Mouse (Mus musculus): ENCODE data around the gene Nup188. TPM values are rescaled to one million over a fixed set of nuclear protein-coding genes. Genes with fewer than 3 reads are reported as not detected.

Nup188 gene
- polyA plus RNA-seq, 1 experiment from 2014 or later: 34.4 TPM

DNA sequence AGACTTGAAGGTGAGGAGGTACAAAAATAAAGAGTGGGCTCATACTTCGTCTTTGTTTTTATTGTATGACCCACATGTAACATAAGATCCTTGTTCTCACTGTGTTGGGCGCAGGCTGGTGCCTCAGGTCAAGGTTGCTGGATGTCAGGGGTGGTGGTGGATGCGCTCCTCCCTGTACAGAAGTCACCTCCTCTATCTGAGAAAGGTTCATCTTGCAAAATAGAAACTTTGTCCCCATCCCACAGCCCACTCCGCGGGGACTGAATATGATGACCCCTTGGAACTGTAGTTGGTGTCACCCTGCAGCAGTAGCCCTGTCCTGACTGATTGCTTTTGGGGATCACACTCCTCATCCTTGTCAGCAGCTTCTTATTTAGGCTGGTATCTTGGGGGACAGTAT is 39.2 kb upstream of the Nup188 start:
- Histone ChIP-seq H3K27ac (ENCODE audit: poor library complexity, severe bottlenecking) (no peak overlapping the region), H3K36me3 (peaks cover 78% of the 10 kb centered on the region), H3K27me3 (replicated peaks) (no peaks in the 10 kb centered on the region), H3K4me2 (no peak overlapping the region), H3K4me3 (no peak overlapping the region), H3K9ac (0 out of 2 replicates have a peak overlapping the region, but pooled peaks have one; percentile 9), H3K4me1 (replicated peaks) (peaks cover 37% of the 10 kb centered on the region), H3K9me3 (replicated peaks) (no peaks in the 10 kb centered on the region)
- no peak for ATAC-seq (ENCODE audit: insufficient number of reproducible peaks, low FRiP score)
- WGBS: 89% methylated on average over 5 of the region's 5 CpGs

DNA sequence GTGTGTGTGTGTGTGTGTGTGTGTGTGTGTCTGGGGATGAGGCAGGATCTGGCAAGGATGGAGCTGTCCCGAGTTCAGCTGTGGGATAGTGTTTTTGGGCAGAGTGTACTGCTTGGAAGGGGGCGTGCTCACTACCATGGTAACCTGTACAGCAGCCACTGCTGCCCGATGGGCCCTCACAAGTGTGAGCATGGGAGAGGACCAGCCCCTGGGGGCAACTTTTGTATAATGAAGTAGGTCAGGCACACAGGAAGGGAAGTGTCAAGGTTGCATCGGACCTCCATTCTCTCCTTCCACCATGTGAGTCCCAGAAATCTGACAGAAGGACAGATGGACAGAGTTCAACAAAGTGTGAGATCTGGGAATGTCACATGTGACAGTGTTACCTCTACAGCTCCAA is 38.5 kb upstream of the Nup188 start:
- peaks cover 74% of the 10 kb centered on the region for H3K36me3 ChIP-seq
- H3K4me3 ChIP-seq: no peak overlapping the region
- H3K9ac ChIP-seq: 0 out of 2 replicates have a peak overlapping the region, but pooled peaks have one; percentile 16
- H3K9me3 ChIP-seq (replicated peaks): no peaks in the 10 kb centered on the region
- H3K27me3 ChIP-seq (replicated peaks): no peaks in the 10 kb centered on the region
- no peak overlapping the region for H3K27ac ChIP-seq (ENCODE audit: poor library complexity, severe bottlenecking)
- 79% methylated on average over 4 of the region's 4 CpGs for WGBS
- ATAC-seq (ENCODE audit: insufficient number of reproducible peaks, low FRiP score): no peak
- H3K4me1 ChIP-seq (replicated peaks): peaks cover 37% of the 10 kb centered on the region
- H3K4me2 ChIP-seq: no peak overlapping the region

- no peak overlapping the region for H3K9ac ChIP-seq
- H3K27ac ChIP-seq (ENCODE audit: poor library complexity, severe bottlenecking): no peak overlapping the region
- H3K4me2 ChIP-seq: no peak overlapping the region
- no peaks in the 10 kb centered on the region for H3K9me3 ChIP-seq (replicated peaks)
- H3K27me3 ChIP-seq (replicated peaks): no peaks in the 10 kb centered on the region
- H3K36me3 ChIP-seq: peaks cover 71% of the 10 kb centered on the region
- no peak for ATAC-seq (ENCODE audit: insufficient number of reproducible peaks, low FRiP score)
- H3K4me1 ChIP-seq (replicated peaks): peaks cover 34% of the 10 kb centered on the region
- 94% methylated on average over 3 of the region's 3 CpGs for WGBS
- no peak overlapping the region for H3K4me3 ChIP-seq
Measured at GRCm38 (mm10) chr2:30249182-30249581, 37.0 kb upstream of the Nup188 start.

DNA sequence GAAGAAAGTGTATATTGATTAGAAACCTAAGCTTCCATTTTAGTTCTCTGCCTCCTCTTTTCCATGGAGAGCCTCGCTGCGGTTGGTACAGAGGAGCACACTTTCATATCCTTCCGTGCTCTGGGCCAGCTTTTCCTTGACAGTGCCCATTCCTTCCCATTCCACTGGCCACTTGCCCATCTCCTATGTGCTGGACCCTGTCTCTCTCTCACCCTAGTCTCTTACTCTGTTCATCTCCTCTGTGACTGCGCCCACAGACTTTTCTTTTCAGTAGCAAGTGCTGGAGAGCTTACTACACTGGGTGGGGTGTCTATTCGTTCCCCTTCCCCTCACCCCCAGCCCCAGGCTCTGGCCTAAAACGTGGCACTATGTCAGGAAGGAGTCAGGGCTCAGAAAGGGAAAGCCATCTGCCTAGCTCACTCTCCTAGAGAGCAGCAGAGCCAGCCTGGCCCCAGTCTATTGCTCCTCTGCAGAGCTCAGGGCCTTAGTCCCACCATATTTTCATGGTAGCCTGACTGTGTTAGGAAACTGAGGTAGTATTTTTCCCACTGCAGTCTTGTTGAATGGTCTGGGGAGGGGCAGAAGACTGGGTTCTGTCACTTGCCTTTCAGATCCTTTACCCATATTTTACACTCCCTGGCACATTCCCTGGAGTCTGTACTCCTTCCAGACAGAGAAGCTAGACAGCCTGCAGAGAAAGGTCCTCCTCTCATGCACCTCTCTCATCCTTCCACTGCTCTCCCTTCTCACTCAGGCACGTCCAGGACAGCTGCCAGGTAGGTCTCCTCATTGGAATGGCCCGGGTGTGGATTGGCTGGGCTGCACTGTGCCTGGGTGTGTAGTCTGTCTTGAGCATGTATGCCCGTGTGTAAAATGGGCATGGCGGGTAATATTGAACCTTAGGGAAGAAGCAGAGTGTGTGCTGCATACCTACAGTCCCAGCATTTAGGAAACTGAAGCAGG is 35.8 kb upstream of the Nup188 start:
- Histone ChIP-seq H3K4me3 (no peak overlapping the region), H3K4me1 (replicated peaks) (peaks cover 29% of the 10 kb centered on the region), H3K27me3 (replicated peaks) (no peaks in the 10 kb centered on the region), H3K36me3 (peaks cover 73% of the 10 kb centered on the region), H3K4me2 (no peak overlapping the region), H3K27ac (ENCODE audit: poor library complexity, severe bottlenecking) (peak overlapping the region; percentile 52; the same call in 1 of the 2 replicates), H3K9me3 (replicated peaks) (no peaks in the 10 kb centered on the region), H3K9ac (peak overlapping the region; percentile 23; the same call in 1 of the 2 replicates)
- 86% methylated on average over 10 of the region's 10 CpGs for WGBS
- no peak for ATAC-seq (ENCODE audit: insufficient number of reproducible peaks, low FRiP score)

DNA sequence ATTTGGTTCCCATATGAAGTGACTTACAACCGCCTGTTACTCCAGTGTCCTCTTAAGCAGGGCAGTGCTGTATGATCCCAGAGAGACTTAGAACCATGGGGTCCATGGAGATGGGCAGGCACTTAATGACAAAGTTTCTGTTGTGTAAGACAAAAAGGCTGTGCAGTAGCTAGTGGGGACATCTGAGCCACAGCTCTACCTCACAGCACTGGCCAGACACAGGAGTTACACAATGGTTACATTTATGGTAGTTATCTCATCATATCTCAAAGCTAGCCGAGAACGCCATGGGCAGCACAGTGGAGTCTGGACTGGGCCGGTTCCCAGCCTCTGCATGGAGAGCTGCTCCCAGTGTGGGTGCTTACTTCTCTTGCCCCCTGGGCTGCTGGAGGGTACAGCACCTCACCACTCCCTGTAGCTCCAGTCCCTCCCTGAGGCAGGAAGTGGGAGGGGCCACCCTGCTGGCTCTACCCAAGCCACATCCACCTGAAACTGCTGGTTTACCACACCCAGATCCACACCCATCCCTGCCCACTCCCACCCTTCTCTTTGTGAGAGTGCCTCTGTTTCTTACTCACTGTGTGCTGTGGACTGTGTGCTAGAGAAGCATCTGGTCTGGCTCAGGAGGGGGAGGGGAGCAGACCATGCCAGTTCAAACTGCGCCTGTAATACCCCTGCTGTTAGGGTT is 34.6 kb upstream of the Nup188 start:
- Histone ChIP-seq H3K4me1 (replicated peaks) (peaks cover 29% of the 10 kb centered on the region), H3K9me3 (replicated peaks) (no peaks in the 10 kb centered on the region), H3K4me2 (no peak overlapping the region), H3K36me3 (peaks cover 76% of the 10 kb centered on the region), H3K27ac (ENCODE audit: poor library complexity, severe bottlenecking) (peak overlapping the region; percentile 52), H3K27me3 (replicated peaks) (no peaks in the 10 kb centered on the region), H3K4me3 (no peak overlapping the region), H3K9ac (no peak overlapping the region)
- 54% methylated on average over 5 of the region's 5 CpGs for WGBS
- ATAC-seq (ENCODE audit: insufficient number of reproducible peaks, low FRiP score): peak; percentile 63; the same call in 1 of the 2 replicates

GRCm38 (mm10) chr2:30252521-30252920 is 33.7 kb upstream of the Nup188 start:
- ATAC-seq (ENCODE audit: insufficient number of reproducible peaks, low FRiP score): no peak
- Histone ChIP-seq H3K4me2 (no peak overlapping the region), H3K27ac (ENCODE audit: poor library complexity, severe bottlenecking) (peak overlapping the region; percentile 52; the same call in 1 of the 2 replicates), H3K27me3 (replicated peaks) (no peaks in the 10 kb centered on the region), H3K9me3 (replicated peaks) (no peaks in the 10 kb centered on the region), H3K4me3 (no peak overlapping the region), H3K9ac (0 out of 2 replicates have a peak overlapping the region, but pooled peaks have one; percentile 28), H3K36me3 (peaks cover 81% of the 10 kb centered on the region), H3K4me1 (replicated peaks) (peaks cover 29% of the 10 kb centered on the region)
- 81% methylated on average over 3 of the region's 3 CpGs for WGBS

- no peak for ATAC-seq (ENCODE audit: insufficient number of reproducible peaks, low FRiP score)
- 75% methylated on average over 5 of the region's 5 CpGs for WGBS
- Histone ChIP-seq H3K9ac (no peak overlapping the region), H3K4me3 (no peak overlapping the region), H3K4me1 (replicated peaks) (peaks cover 38% of the 10 kb centered on the region), H3K9me3 (replicated peaks) (no peaks in the 10 kb centered on the region), H3K4me2 (no peak overlapping the region), H3K27me3 (replicated peaks) (no peaks in the 10 kb centered on the region), H3K36me3 (peaks cover 81% of the 10 kb centered on the region), H3K27ac (ENCODE audit: poor library complexity, severe bottlenecking) (no peak overlapping the region)
Measured at GRCm38 (mm10) chr2:30253809-30254208, 32.4 kb upstream of the Nup188 start.

DNA sequence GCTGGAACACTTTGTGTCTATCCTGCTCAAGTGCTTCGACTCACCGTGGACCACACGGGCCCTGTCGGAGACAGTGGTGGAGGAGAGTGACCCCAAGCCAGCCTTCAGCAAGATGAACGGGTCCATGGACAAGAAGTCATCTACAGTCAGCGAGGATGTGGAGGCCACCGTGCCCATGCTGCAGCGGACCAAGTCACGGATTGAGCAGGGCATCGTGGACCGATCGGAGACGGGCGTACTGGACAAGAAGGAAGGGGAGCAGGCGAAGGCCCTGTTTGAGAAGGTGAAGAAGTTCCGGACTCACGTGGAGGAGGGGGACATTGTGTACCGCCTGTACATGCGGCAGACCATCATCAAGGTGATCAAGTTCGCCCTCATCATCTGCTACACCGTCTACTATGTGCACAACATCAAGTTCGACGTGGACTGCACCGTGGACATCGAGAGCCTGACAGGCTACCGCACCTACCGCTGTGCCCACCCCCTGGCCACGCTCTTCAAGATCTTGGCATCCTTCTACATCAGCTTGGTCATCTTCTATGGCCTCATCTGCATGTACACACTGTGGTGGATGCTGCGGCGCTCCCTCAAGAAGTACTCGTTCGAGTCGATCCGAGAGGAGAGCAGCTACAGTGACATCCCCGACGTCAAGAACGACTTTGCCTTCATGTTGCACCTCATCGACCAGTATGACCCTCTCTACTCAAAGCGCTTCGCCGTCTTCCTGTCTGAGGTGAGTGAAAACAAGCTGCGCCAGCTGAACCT is 30.4 kb upstream of the Nup188 start:
- Histone ChIP-seq H3K27ac (ENCODE audit: poor library complexity, severe bottlenecking) (no peak overlapping the region), H3K9me3 (replicated peaks) (no peaks in the 10 kb centered on the region), H3K4me3 (no peak overlapping the region), H3K27me3 (replicated peaks) (no peaks in the 10 kb centered on the region), H3K4me1 (replicated peaks) (peaks cover 43% of the 10 kb centered on the region), H3K4me2 (no peak overlapping the region), H3K9ac (no peak overlapping the region), H3K36me3 (peaks cover 77% of the 10 kb centered on the region)
- no peak for ATAC-seq (ENCODE audit: insufficient number of reproducible peaks, low FRiP score)
- WGBS: 93% methylated on average over 42 of the region's 42 CpGs

- H3K4me1 ChIP-seq (replicated peaks): peaks cover 39% of the 10 kb centered on the region
- no peaks in the 10 kb centered on the region for H3K9me3 ChIP-seq (replicated peaks)
- no peak overlapping the region for H3K9ac ChIP-seq
- no peak for ATAC-seq (ENCODE audit: insufficient number of reproducible peaks, low FRiP score)
- H3K4me2 ChIP-seq: no peak overlapping the region
- H3K27ac ChIP-seq (ENCODE audit: poor library complexity, severe bottlenecking): no peak overlapping the region; the same call in 1 of the 2 replicates
- no peaks in the 10 kb centered on the region for H3K27me3 ChIP-seq (replicated peaks)
- H3K4me3 ChIP-seq: no peak overlapping the region
- H3K36me3 ChIP-seq: peaks cover 86% of the 10 kb centered on the region
- 95% methylated on average over 30 of the region's 30 CpGs for WGBS
Measured at GRCm38 (mm10) chr2:30256616-30257350, 29.4 kb upstream of the Nup188 start.

- H3K4me1 ChIP-seq (replicated peaks): peaks cover 32% of the 10 kb centered on the region
- H3K4me2 ChIP-seq: no peak overlapping the region
- H3K9ac ChIP-seq: no peak overlapping the region
Measured at GRCm38 (mm10) chr2:30257699-30258460, 28.3 kb upstream of the Nup188 start.

More at GRCm38 (mm10) chr2:30257699-30258460, 28.3 kb upstream of the Nup188 start:
- H3K9me3 ChIP-seq (replicated peaks): no peaks in the 10 kb centered on the region
- ATAC-seq (ENCODE audit: insufficient number of reproducible peaks, low FRiP score): no peak
- peaks cover 88% of the 10 kb centered on the region for H3K36me3 ChIP-seq
- WGBS: 78% methylated on average over 7 of the region's 7 CpGs
- peak overlapping the region; percentile 66 for H3K27ac ChIP-seq (ENCODE audit: poor library complexity, severe bottlenecking)
- no peaks in the 10 kb centered on the region for H3K27me3 ChIP-seq (replicated peaks)
- H3K4me3 ChIP-seq: no peak overlapping the region
